Mouse (Mus musculus): ENCODE measurements around the gene Neurl2. TPM values are rescaled to one million over a fixed set of nuclear protein-coding genes. Genes with fewer than 3 reads are reported as not detected.

The Neurl2 gene
- 14.3 and 16.1 TPM in 2 replicates for polyA plus RNA-seq (2015; fragmentation: Nextera tagmentation; extraction: Ambion mirVana)

GRCm38 (mm10) chr2:164833314-164833959, at the start of gene Neurl2:
Gene Neurl2, minus strand, starts transcription at chr2:164833456.

GRCm38 (mm10) chr2:164879228-164879567, 45.9 kb upstream of the Neurl2 start, which contains the start of gene Pcif1:
Gene Pcif1, plus strand, starts transcription at chr2:164879304.

GRCm38 (mm10) chr2:164857101-164857821, 24.0 kb upstream of the Neurl2 start, which contains the start of gene Pltp:
Gene Pltp, minus strand, starts transcription at chr2:164857711.

GRCm38 (mm10) chr2:164832748-164833301, 431 bp downstream of the Neurl2 start, which contains the start of gene Ctsa:
Gene Ctsa, plus strand, starts transcription at chr2:164832873.

GRCm38 (mm10) chr2:164828437-164828836, 4.8 kb downstream of the Neurl2 start, which contains the start of gene Spata25:
Gene Spata25, minus strand, starts transcription at chr2:164828537.

GRCm38 (mm10) chr2:164822636-164823165, 10.6 kb downstream of the Neurl2 start, which contains the start of gene Zswim1:
Gene Zswim1, plus strand, starts transcription at chr2:164822686.

GRCm38 (mm10) chr2:164804533-164805331, 28.5 kb downstream of the Neurl2 start, which contains the start of the genes Acot8 and Zswim3:
Gene Acot8, minus strand, starts transcription at chr2:164804882.
Gene Zswim3, plus strand, starts transcription at chr2:164805098.

GRCm38 (mm10) chr2:164785481-164786387, 47.5 kb downstream of the Neurl2 start, which contains the start of gene Snx21:
Gene Snx21, plus strand, starts transcription at chr2:164785823.

Other genes starting within 250 kb of the Neurl2 start
- gene Wfdc6a, start 248.0 kb downstream of the Neurl2 start, polyA plus RNA-seq (2015; fragmentation: Nextera tagmentation; extraction: Ambion mirVana) = 1.3 and 1.4 TPM in 2 replicates
- not detected in 2 replicates for gene Eppin, start 239.9 kb downstream of the Neurl2 start, polyA plus RNA-seq (2015; fragmentation: Nextera tagmentation; extraction: Ambion mirVana)
- not detected in 2 replicates for gene Wfdc6b, start 219.9 kb downstream of the Neurl2 start, polyA plus RNA-seq (2015; fragmentation: Nextera tagmentation; extraction: Ambion mirVana)
- gene Wfdc8, start 219.8 kb downstream of the Neurl2 start, polyA plus RNA-seq (2015; fragmentation: Nextera tagmentation; extraction: Ambion mirVana) = not detected in 2 replicates
- not detected in 2 replicates for gene Wfdc16, start 194.7 kb downstream of the Neurl2 start, polyA plus RNA-seq (2015; fragmentation: Nextera tagmentation; extraction: Ambion mirVana)
- gene Wfdc10, start 177.4 kb downstream of the Neurl2 start, polyA plus RNA-seq (2015; fragmentation: Nextera tagmentation; extraction: Ambion mirVana) = 3.2 and 5.3 TPM in 2 replicates
- gene Wfdc9, start 176.9 kb downstream of the Neurl2 start, polyA plus RNA-seq (2015; fragmentation: Nextera tagmentation; extraction: Ambion mirVana) = not detected in 2 replicates
- gene Wfdc11, start 159.4 kb downstream of the Neurl2 start, polyA plus RNA-seq (2015; fragmentation: Nextera tagmentation; extraction: Ambion mirVana) = not detected in 2 replicates
- 2.9 and 4.6 TPM in 2 replicates for gene Wfdc13, start 148.3 kb downstream of the Neurl2 start, polyA plus RNA-seq (2015; fragmentation: Nextera tagmentation; extraction: Ambion mirVana)
- gene Spint4, start 135.0 kb downstream of the Neurl2 start, polyA plus RNA-seq (2015; fragmentation: Nextera tagmentation; extraction: Ambion mirVana) = not detected in 2 replicates
- gene Spint5, start 118.2 kb downstream of the Neurl2 start, polyA plus RNA-seq (2015; fragmentation: Nextera tagmentation; extraction: Ambion mirVana) = not detected in 2 replicates
- 1.6 and 1.7 TPM in 2 replicates for gene Wfdc3, start 87.5 kb downstream of the Neurl2 start, polyA plus RNA-seq (2015; fragmentation: Nextera tagmentation; extraction: Ambion mirVana)
- 38.2 and 48.9 TPM in 2 replicates for gene Dnttip1, start 87.5 kb downstream of the Neurl2 start, polyA plus RNA-seq (2015; fragmentation: Nextera tagmentation; extraction: Ambion mirVana)
- 75.7 and 102 TPM in 2 replicates for gene Ube2c, start 63.6 kb downstream of the Neurl2 start, polyA plus RNA-seq (2015; fragmentation: Nextera tagmentation; extraction: Ambion mirVana)
- 383 and 450 TPM in 2 replicates for gene Tnnc2, start 53.5 kb downstream of the Neurl2 start, polyA plus RNA-seq (2015; fragmentation: Nextera tagmentation; extraction: Ambion mirVana)
- 26.2 and 28.0 TPM in 2 replicates for gene Snx21, start 47.6 kb downstream of the Neurl2 start, polyA plus RNA-seq (2015; fragmentation: Nextera tagmentation; extraction: Ambion mirVana)
- 16.3 and 19.9 TPM in 2 replicates for gene Acot8, start 28.6 kb downstream of the Neurl2 start, polyA plus RNA-seq (2015; fragmentation: Nextera tagmentation; extraction: Ambion mirVana)
- gene Zswim3, start 28.4 kb downstream of the Neurl2 start, polyA plus RNA-seq (2015; fragmentation: Nextera tagmentation; extraction: Ambion mirVana) = 5.0 and 5.7 TPM in 2 replicates
- gene Zswim1, start 10.8 kb downstream of the Neurl2 start, polyA plus RNA-seq (2015; fragmentation: Nextera tagmentation; extraction: Ambion mirVana) = 11.9 and 12.0 TPM in 2 replicates
- 0.36 TPM in 1 of 2 replicates, not detected in the other for gene Spata25, start 4.9 kb downstream of the Neurl2 start, polyA plus RNA-seq (2015; fragmentation: Nextera tagmentation; extraction: Ambion mirVana)
- gene Ctsa, start 583 bp downstream of the Neurl2 start, polyA plus RNA-seq (2015; fragmentation: Nextera tagmentation; extraction: Ambion mirVana) = 109 and 133 TPM in 2 replicates
- 69.8 and 90.6 TPM in 2 replicates for gene Pltp, start 24.3 kb upstream of the Neurl2 start, polyA plus RNA-seq (2015; fragmentation: Nextera tagmentation; extraction: Ambion mirVana)
- gene Pcif1, start 45.8 kb upstream of the Neurl2 start, polyA plus RNA-seq (2015; fragmentation: Nextera tagmentation; extraction: Ambion mirVana) = 53.5 and 56.6 TPM in 2 replicates
- gene Zfp335, start 78.3 kb upstream of the Neurl2 start, polyA plus RNA-seq (2015; fragmentation: Nextera tagmentation; extraction: Ambion mirVana) = 4.9 and 5.5 TPM in 2 replicates
- 5.5 and 10.3 TPM in 2 replicates for gene Mmp9, start 107.3 kb upstream of the Neurl2 start, polyA plus RNA-seq (2015; fragmentation: Nextera tagmentation; extraction: Ambion mirVana)
- gene Slc12a5, start 127.3 kb upstream of the Neurl2 start, polyA plus RNA-seq (2015; fragmentation: Nextera tagmentation; extraction: Ambion mirVana) = 0.17 and 0.24 TPM in 2 replicates
- gene Ncoa5, start 201.4 kb upstream of the Neurl2 start, polyA plus RNA-seq (2015; fragmentation: Nextera tagmentation; extraction: Ambion mirVana) = 22.4 and 23.2 TPM in 2 replicates
- 8.5 and 10.7 TPM in 2 replicates for gene Cd40, start 222.2 kb upstream of the Neurl2 start, polyA plus RNA-seq (2015; fragmentation: Nextera tagmentation; extraction: Ambion mirVana)

Measured in urinary bladder, postnatal 0 days (tissue).